Mouse (Mus musculus) ES-E14 (cell line): ENCODE results near the gene Rnf145.

Source experiments
- CHD2 ChIP-seq: IDR thresholded peaks from 2 replicates; pipeline ENCODE4 v1.6.1; 2014; ENCODE audit warnings: mild to moderate bottlenecking, low read depth, low read length, inconsistent platforms
- HCFC1 ChIP-seq: IDR thresholded peaks from 2 replicates; pipeline ENCODE4 v1.6.1; 2012; ENCODE audit warnings: low read length, inconsistent platforms, borderline replicate concordance; ENCODE audit not compliant: insufficient read depth
- ZNF384 ChIP-seq: IDR thresholded peaks from 2 replicates; pipeline ENCODE4 v1.6.1; 2012; ENCODE audit warnings: low read depth, low read length, inconsistent platforms

DNA sequence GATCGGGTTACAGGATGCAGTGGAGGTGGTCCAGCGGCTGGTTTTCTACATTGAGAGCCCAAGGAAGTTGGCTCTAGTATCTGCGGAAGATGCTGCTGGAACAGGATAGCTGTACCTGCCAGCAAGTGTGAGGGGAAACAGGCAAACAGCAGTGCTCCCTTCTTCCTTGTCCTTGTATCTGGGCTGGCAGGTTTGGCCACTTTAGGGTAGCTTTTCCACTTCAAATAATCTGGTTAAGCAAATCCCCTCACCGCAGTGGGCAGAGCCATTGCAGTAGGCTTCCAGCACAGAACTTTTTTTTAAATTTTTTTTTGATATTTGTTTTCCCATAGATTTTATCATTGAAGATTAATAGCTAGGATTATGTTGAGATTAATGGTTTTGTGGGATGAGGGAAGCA is 12.9 kb downstream of the Rnf145 start:
- TF ChIP-seq CHD2 = no peak
- no peak for TF ChIP-seq HCFC1
- no peak for TF ChIP-seq ZNF384
